Mouse (Mus musculus) olfactory bulb, adult 2 months (tissue): ENCODE measurements around the gene Cpm. TPM values are rescaled to one million over a fixed set of nuclear protein-coding genes. Genes with fewer than 3 reads are reported as not detected.

ENCODE experiments used
- H3K27ac ChIP-seq: fragments of 200-500 bp; 2 replicates; pipeline ENCODE4 v1.5.1; 2012; ENCODE audit warnings: low read depth, low read length; ENCODE audit not compliant: insufficient read depth
- H3K4me1 ChIP-seq: fragments of 200-500 bp; 2 replicates; pipeline ENCODE4 v1.6.1; 2012; ENCODE audit warnings: low read length; ENCODE audit not compliant: control insufficient read depth, insufficient read depth
- H3K4me3 ChIP-seq: fragments of 200-500 bp; 2 replicates; pipeline ENCODE4 v1.5.1; 2012; ENCODE audit warnings: mild to moderate bottlenecking, low read depth, low read length, moderate library complexity; ENCODE audit not compliant: insufficient read depth
- CTCF ChIP-seq: fragments of 200-500 bp; IDR thresholded peaks from 2 replicates; pipeline ENCODE4 v1.5.1; 2012; ENCODE audit warnings: low read depth, mild to moderate bottlenecking, low read length, moderate library complexity; ENCODE audit not compliant: insufficient read depth
- POLR2A ChIP-seq: fragments of 200-500 bp; IDR thresholded peaks from 2 replicates; pipeline ENCODE4 v1.6.1; 2012; ENCODE audit warnings: mild to moderate bottlenecking, low read depth, low read length, moderate library complexity; ENCODE audit not compliant: insufficient read depth
- WGBS: fragments of 180-500 bp; shearing (Covaris S2); methylation state at CpG from one replicate; pipeline ENCODE4 v1.1.7; 2018; 5-methylcytosine and 5-hydroxymethylcytosine counted together
- polyA plus RNA-seq: library from polyadenylated mRNA; stranded (reverse); fragments of >200 nt; gene quantifications from 2 replicates; pipeline ENCODE4 v1.2.4, GENCODE M21; 2012; ENCODE audit warnings: low replicate concordance; ENCODE audit not compliant: missing spikeins, insufficient read depth, insufficient read length

Cpm gene
- polyA plus RNA-seq, 1 experiment, result not detected

- no peak for TF ChIP-seq POLR2A
- no peak for TF ChIP-seq CTCF
- Histone ChIP-seq H3K27ac (no peak overlapping the region), H3K4me1 (peaks cover 13% of the 10 kb centered on the region), H3K4me3 (no peak overlapping the region)
- WGBS, result 81% methylated on average over 9 of the region's 9 CpGs
Observed at GRCm38 (mm10) chr10:117624655-117625497, 4.4 kb upstream of the Cpm start.

GRCm38 (mm10) chr10:117625500-117626296, 3.6 kb upstream of the Cpm start:
- H3K27ac ChIP-seq, result no peak overlapping the region
- 67% methylated on average over 9 of the region's 9 CpGs for WGBS
- TF ChIP-seq CTCF (no peak), POLR2A (no peak)
- H3K4me3 ChIP-seq, result no peak overlapping the region
- H3K4me1 ChIP-seq, result peaks cover 13% of the 10 kb centered on the region

- H3K27ac ChIP-seq, result no peak overlapping the region
- TF ChIP-seq CTCF, result no peak
- no peak for TF ChIP-seq POLR2A
- no peak overlapping the region for H3K4me3 ChIP-seq
- peaks cover 13% of the 10 kb centered on the region for H3K4me1 ChIP-seq
- 88% methylated on average over 3 of the region's 3 CpGs for WGBS
Observed at GRCm38 (mm10) chr10:117626297-117626613, 3.0 kb upstream of the Cpm start.

- WGBS, result 78% methylated on average over 7 of the region's 7 CpGs
- H3K27ac ChIP-seq, result no peak overlapping the region
- peaks cover 13% of the 10 kb centered on the region for H3K4me1 ChIP-seq
- no peak for TF ChIP-seq POLR2A
- no peak for TF ChIP-seq CTCF
- H3K4me3 ChIP-seq, result no peak overlapping the region
Observed at GRCm38 (mm10) chr10:117626840-117627615, 2.3 kb upstream of the Cpm start.

DNA sequence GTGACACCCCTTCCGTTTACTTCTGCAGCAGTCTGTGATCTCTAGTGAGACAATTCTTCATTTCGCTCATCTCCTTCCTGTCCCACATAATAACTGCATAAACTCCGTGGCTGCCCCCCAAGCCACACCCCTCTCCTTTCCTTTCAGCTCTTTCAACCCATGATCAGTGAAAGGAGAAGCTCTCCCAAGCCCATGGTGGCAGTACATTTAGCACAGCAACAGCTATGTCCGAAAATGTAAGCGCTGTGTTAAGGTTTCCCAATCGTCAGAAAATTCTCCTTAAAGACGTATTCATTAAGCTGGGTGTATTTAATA, 1.7 kb upstream of the Cpm start:
- H3K27ac ChIP-seq, result no peak overlapping the region
- 60% methylated on average over 7 of the region's 7 CpGs for WGBS
- TF ChIP-seq POLR2A, result no peak
- TF ChIP-seq CTCF, result no peak
- no peak overlapping the region for H3K4me3 ChIP-seq
- H3K4me1 ChIP-seq, result peaks cover 13% of the 10 kb centered on the region

- TF ChIP-seq POLR2A, result no peak
- no peak for TF ChIP-seq CTCF
- WGBS, result 44% methylated on average over 6 of the region's 6 CpGs
- H3K4me1 ChIP-seq, result peaks cover 13% of the 10 kb centered on the region
Observed at GRCm38 (mm10) chr10:117627949-117628348, 1.4 kb upstream of the Cpm start.

DNA sequence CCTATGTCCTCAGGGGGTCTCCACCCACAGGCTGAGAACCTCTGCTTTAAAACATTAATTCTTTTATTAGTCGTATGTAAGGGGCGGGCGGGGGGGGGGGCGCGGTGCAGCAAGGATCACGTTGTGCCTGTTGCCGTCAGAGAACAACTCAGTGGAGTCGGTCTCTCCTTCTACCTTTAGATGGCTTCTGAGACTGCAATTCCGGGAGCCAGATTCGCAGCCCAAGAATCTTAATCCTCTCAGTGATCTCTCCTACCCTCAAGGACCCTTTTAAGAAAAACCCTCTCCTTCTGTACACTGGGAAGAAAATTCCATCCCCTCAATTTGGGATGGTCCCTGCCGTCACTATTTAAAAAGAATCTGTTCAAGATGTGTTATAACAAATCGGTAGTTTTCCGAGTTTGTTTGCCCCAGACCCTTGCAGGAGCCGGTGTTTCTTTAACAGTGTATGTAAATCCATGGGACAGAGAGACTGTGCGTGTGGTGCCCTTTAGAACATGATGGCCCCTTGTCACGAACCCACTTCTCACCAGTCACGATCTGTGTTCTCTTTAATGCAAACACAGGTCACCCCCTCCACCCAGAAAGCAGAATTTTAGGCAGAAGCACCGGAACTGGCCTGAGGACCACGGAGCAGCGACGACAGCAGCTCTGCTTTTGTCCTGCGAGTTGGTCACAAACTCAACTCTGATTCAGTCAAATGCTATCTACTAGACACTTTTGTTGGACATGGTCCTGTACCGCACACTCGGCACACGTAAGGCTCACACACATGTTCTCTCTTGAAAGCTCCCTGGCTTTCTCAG, 734 bp upstream of the Cpm start:
- peak overlapping the region; percentile 35; the same call in 1 of the 2 replicates for H3K4me3 ChIP-seq
- no peak for TF ChIP-seq POLR2A
- TF ChIP-seq CTCF, result no peak
- WGBS, result 2% methylated on average over 25 of the region's 25 CpGs
- peaks cover 13% of the 10 kb centered on the region for H3K4me1 ChIP-seq
- H3K27ac ChIP-seq, result no peak overlapping the region

More at GRCm38 (mm10) chr10:117627949-117628348, 1.4 kb upstream of the Cpm start:
- no peak overlapping the region for H3K4me3 ChIP-seq
- no peak overlapping the region for H3K27ac ChIP-seq

DNA sequence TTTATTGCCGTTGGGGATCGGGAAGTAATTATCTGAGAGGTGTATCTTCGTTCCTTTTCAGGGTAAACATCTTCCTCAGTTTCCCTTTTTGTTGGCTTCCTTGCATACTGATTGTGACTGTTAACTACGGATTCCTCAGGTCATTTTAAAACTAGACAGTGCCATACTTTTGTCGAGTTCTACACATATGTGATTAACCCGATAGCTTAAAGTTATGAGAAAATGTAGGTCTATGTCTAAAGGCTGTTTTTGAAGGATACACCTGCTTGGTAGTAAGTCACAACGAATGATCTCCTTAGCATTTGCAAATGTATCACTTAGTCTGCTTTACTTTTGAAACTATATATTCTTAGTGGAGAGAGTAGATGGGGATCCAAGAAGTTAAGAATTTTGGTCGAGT, 876 bp downstream of the Cpm start:
- Histone ChIP-seq H3K4me1 (peaks cover 13% of the 10 kb centered on the region), H3K27ac (no peak overlapping the region), H3K4me3 (no peak overlapping the region)
- WGBS, result 25% methylated on average over 8 of the region's 8 CpGs
- TF ChIP-seq POLR2A, result no peak
- no peak for TF ChIP-seq CTCF
